Mouse (Mus musculus): ENCODE results near the gene Prkn. TPM values are rescaled to one million over a fixed set of nuclear protein-coding genes. Genes with fewer than 3 reads are reported as not detected.

Gene Prkn
- polyA plus RNA-seq, 1 experiment = 1.3 TPM

- TF ChIP-seq GATA1 (IDR thresholded peaks at IDR 0.05; ENCODE audit: low read length) = no peak
Measured at GRCm38 (mm10) chr17:11187356-11187755, 347.2 kb downstream of the Prkn start.

GRCm38 (mm10) chr17:11188494-11188893 lies 348.3 kb downstream of the Prkn start:
- TF ChIP-seq GATA1 (IDR thresholded peaks at IDR 0.05; ENCODE audit: low read length) = no peak

DNA sequence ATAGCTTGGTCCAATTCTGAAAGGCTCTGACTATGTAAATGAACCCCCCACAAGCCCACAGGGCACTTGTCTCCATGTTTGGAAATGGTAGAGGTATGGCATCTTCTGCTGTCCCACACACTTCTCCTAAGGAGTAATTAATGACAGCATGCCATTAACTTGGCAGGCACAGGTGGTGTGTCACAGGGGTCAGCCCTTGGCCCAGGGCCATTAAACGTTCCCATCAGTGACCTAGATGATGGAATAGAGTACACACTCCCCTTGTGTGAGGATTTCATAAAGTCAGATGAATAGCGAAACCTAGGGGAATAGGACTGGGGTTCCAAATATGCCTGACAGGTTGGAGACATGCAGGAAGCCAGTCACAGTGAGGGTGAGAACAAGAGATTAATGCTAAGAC lies 350.1 kb downstream of the Prkn start:
- no peak for TF ChIP-seq GATA1 (IDR thresholded peaks at IDR 0.05; ENCODE audit: low read length)

DNA sequence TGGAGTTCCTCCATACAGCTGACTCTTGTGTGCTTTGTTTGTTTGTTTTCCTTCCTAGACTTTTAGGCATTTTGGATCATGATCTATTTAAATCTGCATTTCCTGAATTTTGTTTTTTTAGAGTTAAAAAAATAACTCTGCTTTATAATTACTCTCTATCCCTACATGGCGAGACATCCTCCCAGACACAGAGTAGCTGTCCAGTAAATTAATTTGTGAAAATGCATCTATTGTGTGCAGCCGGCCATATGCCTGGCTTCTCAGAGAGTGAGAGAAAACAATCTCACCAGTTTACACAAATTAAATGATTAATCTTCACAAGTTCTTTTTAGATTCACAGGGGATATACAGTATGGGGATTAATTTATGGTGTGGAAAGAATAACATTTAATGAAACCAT lies 357.9 kb downstream of the Prkn start:
- no peak for TF ChIP-seq GATA1 (IDR thresholded peaks at IDR 0.05; ENCODE audit: low read length)

GRCm38 (mm10) chr17:11211006-11211405 lies 370.8 kb downstream of the Prkn start:
- TF ChIP-seq GATA1 (IDR thresholded peaks at IDR 0.05; ENCODE audit: low read length) = no peak

GRCm38 (mm10) chr17:11211591-11211990 lies 371.4 kb downstream of the Prkn start:
- no peak for TF ChIP-seq GATA1 (IDR thresholded peaks at IDR 0.05; ENCODE audit: low read length)

DNA sequence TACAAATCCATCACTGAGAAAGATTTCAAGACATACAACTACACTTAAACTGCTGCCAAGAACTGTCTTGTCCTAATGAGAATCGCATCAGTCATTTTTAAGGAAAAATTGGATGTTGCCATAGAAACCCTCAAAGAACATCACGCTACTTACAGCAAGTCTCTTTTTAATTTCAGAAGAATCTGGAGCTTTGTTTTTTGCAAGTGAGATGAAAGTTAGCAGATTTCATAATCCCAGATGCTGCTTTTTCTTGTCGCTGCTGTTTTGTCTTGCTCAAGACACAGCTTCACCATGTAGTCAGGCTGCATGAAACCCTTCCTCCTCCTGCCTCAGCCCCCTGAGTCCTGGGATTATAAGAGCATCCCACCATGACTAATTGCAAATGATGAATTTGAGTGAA lies 373.5 kb downstream of the Prkn start:
- TF ChIP-seq GATA1 (IDR thresholded peaks at IDR 0.05; ENCODE audit: low read length) = no peak

- no peak for TF ChIP-seq GATA1 (IDR thresholded peaks at IDR 0.05; ENCODE audit: low read length)
Measured at GRCm38 (mm10) chr17:11229011-11229410, 388.8 kb downstream of the Prkn start.

DNA sequence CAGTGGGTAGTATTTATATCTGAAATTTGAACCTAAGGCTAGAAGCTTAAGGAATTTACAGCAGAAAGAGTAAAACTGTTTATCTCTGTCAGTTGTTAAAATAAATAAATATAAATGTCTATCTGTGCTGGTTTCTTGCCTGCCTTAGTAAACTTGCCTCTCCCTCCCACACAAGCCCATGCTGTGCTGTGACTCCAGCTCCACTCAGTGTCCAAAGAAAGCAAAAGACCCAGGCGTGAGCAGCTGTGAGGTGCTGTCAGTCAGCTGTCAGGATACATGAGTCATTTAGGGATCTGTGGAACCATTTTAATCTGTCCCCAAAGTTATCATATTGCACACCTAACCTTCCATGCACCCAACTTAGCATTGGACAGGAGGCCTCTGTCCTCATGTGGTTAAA lies 389.2 kb downstream of the Prkn start:
- TF ChIP-seq GATA1 (IDR thresholded peaks at IDR 0.05; ENCODE audit: low read length) = no peak

DNA sequence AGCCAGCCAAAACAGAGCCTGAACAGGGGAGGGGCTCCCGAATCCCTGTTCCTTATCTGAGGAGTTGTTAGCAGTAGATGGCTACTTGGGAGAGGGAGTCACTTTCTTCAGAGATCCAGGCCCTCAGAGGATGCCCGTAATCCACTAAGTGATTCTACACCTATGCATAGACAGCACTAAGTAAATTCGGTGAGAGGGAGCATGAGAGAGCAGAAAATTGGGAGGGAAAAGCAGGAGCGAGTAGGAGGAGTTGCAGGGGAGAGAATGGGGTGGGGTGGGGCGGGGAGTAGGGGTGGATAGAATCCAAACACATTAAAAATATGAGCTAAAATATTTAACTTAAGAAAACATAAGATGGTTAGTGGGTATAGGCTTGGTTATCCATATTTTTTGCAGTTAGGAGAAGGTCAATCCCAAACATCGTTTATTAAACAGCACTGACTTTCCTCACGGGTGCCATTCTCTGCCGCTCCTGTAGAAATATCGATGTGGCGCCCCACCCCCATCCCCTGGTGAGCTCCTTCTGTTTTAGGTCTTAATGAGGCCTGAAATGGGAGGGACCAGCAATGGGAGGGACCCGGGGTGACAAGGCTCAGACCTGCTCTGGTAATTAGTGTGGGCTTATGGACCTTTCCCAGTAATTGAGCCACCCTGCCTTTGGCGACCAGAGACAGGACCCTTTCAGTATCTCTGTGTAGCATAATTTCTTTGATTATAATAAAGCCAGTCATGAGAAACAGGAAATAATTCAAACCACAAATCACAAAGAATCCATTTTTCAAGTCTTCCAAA lies 390.6 kb downstream of the Prkn start:
- TF ChIP-seq GATA1 (IDR thresholded peaks at IDR 0.05; ENCODE audit: low read length) = no peak

- TF ChIP-seq GATA1 (IDR thresholded peaks at IDR 0.05; ENCODE audit: low read length) = no peak
Measured at GRCm38 (mm10) chr17:11235273-11235672, 395.1 kb downstream of the Prkn start.

DNA sequence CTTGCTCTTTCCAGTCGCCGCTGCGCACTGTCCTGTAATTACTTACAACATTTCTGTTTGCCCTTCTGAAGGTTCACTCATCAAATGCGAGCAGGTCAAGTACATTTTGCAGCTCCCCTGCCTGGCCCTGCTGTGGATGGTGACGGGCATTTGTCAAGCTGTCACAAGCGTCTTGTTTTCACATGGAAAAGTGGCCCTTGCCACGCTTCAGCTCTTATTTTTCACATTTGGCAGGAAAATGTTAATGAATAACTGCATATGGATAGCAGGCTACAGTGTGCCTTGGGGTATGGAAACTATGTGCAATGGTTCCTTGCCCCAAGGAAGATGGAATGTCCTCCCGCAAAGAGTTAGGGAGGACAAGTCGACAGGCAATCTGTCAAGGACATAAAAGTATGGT lies 404.9 kb downstream of the Prkn start:
- TF ChIP-seq GATA1 (IDR thresholded peaks at IDR 0.05; ENCODE audit: low read length) = no peak

DNA sequence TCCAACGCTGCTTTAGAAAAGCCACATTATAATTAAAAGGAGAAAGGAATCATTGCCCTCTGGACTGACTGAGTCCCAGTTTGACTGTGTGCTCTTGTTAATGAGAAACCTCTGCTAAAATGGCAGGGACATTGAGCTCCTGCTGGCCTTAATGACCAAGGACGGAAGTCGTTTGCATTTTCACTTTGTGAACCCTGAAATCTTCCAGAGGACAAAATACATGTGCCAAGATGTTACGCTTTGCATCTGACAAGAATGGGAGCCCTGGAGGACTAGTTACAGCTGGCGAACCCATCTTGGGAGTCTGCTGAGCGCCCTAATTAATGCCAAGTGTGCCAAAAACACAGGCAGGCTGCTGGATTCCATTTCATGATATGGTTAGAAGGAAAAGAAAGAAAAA lies 409.0 kb downstream of the Prkn start:
- no peak for TF ChIP-seq GATA1 (IDR thresholded peaks at IDR 0.05; ENCODE audit: low read length)

- TF ChIP-seq GATA1 (IDR thresholded peaks at IDR 0.05; ENCODE audit: low read length) = no peak
Measured at GRCm38 (mm10) chr17:11260663-11261062, 420.5 kb downstream of the Prkn start.

GRCm38 (mm10) chr17:11261679-11262078 lies 421.5 kb downstream of the Prkn start:
- TF ChIP-seq GATA1 (IDR thresholded peaks at IDR 0.05; ENCODE audit: low read length) = no peak

- TF ChIP-seq GATA1 (IDR thresholded peaks at IDR 0.05; ENCODE audit: low read length) = no peak
Measured at GRCm38 (mm10) chr17:11267951-11268350, 427.8 kb downstream of the Prkn start.

DNA sequence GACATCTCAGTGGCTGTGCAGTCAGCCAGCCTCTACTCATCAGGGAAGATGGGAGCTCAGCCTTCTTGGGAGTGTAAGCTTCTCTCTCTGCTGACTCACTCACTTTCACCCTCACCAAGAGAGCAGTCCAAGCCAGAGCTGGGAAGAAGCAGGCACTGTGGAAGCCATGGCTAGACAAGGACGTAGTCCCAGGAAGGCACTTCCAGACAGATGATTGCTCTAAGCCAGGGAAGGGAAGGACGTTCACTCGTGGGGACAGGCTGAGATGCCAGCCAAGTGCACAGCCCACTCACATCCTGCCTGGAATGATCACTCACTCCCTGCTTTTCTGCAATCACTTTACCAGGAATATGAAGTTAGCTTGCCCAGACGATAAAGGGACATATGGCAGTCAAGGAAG lies 430.0 kb downstream of the Prkn start:
- TF ChIP-seq GATA1 (IDR thresholded peaks at IDR 0.05; ENCODE audit: low read length) = no peak

- no peak for TF ChIP-seq GATA1 (IDR thresholded peaks at IDR 0.05; ENCODE audit: low read length)
Measured at GRCm38 (mm10) chr17:11271876-11272275, 431.7 kb downstream of the Prkn start.
